Mouse (Mus musculus) forebrain, embryonic 13.5 days (tissue): ENCODE measurements at regions not wholly inside any gene's neighbourhood (a gene's known extent, or its start where the extent isn't known, plus 50 kb on each side); places are given as distances from the start of the nearest gene placed in this dataset.

Source experiments
- ATAC-seq: fragments of 200-750 bp; cut with Nextera tagmentation; 2 replicates; pipeline ENCODE4 v1.8.0; 2017
- H3K27ac ChIP-seq: fragments of 300-500 bp; sonication (generic); 2 replicates; pipeline ENCODE4 v1.5.1; 2015; ENCODE audit warnings: inconsistent platforms, mild to moderate bottlenecking, moderate library complexity
- H3K27me3 ChIP-seq: fragments of 300-500 bp; sonication (generic); 2 replicates; pipeline ENCODE4 v1.6.1; 2015; ENCODE audit warnings: mild to moderate bottlenecking, inconsistent platforms
- H3K36me3 ChIP-seq: fragments of 300-500 bp; sonication (generic); 2 replicates; pipeline ENCODE4 v1.6.1; 2015; ENCODE audit warnings: mild to moderate bottlenecking, inconsistent platforms; ENCODE audit not compliant: poor library complexity, severe bottlenecking
- H3K4me1 ChIP-seq: fragments of 300-500 bp; sonication (generic); 2 replicates; pipeline ENCODE4 v1.6.1; 2015; ENCODE audit warnings: inconsistent platforms
- H3K4me2 ChIP-seq: fragments of 300-500 bp; sonication (generic); 2 replicates; pipeline ENCODE4 v1.6.1; 2015; ENCODE audit warnings: inconsistent platforms, mild to moderate bottlenecking, moderate library complexity
- H3K4me3 ChIP-seq: fragments of 300-500 bp; sonication (generic); 2 replicates; pipeline ENCODE4 v1.5.1; 2015; ENCODE audit warnings: mild to moderate bottlenecking, inconsistent platforms
- H3K9ac ChIP-seq: fragments of 300-500 bp; sonication (generic); 2 replicates; pipeline ENCODE4 v1.6.1; 2015; ENCODE audit warnings: mild to moderate bottlenecking, inconsistent platforms
- H3K9me3 ChIP-seq: fragments of 300-500 bp; sonication (generic); replicated peaks from 2 replicates; pipeline ENCODE4 v1.6.1; 2016; ENCODE audit warnings: inconsistent platforms
- WGBS: fragments of 180-500 bp; shearing (Covaris S2); methylation state at CpG from one replicate; pipeline ENCODE4 v1.1.7; 2015; 5-methylcytosine and 5-hydroxymethylcytosine counted together

DNA sequence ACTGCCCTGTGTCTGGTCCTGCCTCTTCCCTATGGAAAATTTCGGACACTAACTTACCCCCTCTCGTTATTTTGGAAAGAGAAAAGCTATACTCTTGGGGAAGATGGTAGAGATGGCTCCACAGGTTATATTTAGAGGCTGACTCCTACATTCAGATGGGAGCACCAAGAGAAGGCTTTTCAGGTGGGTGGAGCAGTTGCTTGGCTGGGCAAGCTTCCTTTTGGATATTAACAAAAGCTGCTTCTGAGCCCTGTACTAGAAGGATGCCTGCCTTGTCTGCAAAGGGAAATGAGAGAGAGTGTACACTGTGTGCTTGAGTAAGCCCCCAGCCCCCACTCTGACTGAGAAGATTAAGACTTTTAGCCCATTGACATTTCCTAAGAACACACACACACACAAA lies 392.1 kb upstream of the Slc30a5 start:
- WGBS, result 89% methylated on average over 2 of the region's 2 CpGs
- no peak overlapping the region for H3K4me2 ChIP-seq

DNA sequence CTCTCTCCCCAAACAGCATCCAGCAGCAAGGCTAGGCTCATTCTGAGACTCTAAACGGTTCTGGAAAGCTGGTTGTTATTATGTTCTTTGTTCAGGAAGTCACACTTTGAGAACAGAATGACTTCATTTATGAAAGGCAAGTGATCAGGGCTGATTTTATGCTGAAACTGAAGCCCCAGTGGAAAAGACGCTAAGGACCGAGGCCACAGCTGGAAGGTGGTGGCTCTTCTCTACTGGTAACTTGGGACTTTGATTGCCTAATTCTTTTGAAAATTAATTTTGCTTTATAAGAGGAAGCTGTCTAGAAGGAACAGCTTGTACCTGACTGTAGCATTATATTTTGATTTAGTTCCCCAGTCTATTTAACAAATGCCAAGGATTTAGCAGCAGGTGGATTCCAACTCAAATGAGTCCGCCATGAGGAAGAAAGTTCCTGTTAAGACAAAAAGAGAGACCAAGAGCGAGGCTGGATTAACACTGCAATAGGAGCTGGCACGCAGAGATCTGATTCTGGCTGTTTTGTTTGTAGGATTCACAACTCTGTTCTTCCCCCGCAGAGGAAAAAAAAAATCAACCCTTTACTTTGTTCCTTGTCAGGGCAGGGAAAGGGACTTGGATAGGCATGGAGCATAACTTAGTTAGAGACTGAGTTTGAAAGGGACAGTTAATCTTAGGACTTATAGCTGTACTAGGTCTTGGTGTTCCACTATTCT lies 388.3 kb upstream of the Slc30a5 start:
- H3K9me3 ChIP-seq, result no peaks in the 10 kb centered on the region
- H3K4me3 ChIP-seq, result no peak overlapping the region
- no peak for ATAC-seq
- H3K4me2 ChIP-seq, result no peak overlapping the region
- H3K36me3 ChIP-seq, result no peaks in the 10 kb centered on the region
- no peak overlapping the region for H3K27ac ChIP-seq
- no peak overlapping the region for H3K9ac ChIP-seq
- no peaks in the 10 kb centered on the region for H3K27me3 ChIP-seq
- WGBS, result 56% methylated on average over 7 of the region's 7 CpGs
- H3K4me1 ChIP-seq, result peaks cover 23% of the 10 kb centered on the region

More for the DNA sequence above, 392.1 kb upstream of the Slc30a5 start:
- no peak overlapping the region for H3K4me3 ChIP-seq
- H3K36me3 ChIP-seq, result no peaks in the 10 kb centered on the region
- no peak overlapping the region for H3K9ac ChIP-seq
- H3K9me3 ChIP-seq, result no peaks in the 10 kb centered on the region
- H3K4me1 ChIP-seq, result no peaks in the 10 kb centered on the region
- no peaks in the 10 kb centered on the region for H3K27me3 ChIP-seq
- ATAC-seq, result no peak
- no peak overlapping the region for H3K27ac ChIP-seq

DNA sequence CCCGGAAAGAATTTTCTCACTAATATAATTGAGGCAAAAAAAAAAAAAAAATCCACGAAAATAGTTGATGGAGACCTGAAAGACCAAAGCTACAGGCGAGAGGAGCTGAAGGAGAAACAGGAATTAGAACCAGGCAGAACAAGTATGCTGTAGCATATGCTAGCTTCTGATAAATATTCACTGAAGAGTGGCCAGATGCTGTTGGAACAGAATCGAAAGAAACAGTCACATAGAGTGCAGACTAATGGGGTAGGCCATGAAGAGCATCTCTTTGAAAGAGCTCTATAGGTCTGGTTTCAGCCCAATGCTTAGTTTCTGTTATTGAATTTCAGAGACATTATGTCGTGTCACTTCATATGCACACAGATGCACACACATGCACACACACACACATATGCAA lies 386.3 kb upstream of the Slc30a5 start:
- no peaks in the 10 kb centered on the region for H3K9me3 ChIP-seq
- no peaks in the 10 kb centered on the region for H3K27me3 ChIP-seq
- H3K27ac ChIP-seq, result no peak overlapping the region
- H3K9ac ChIP-seq, result no peak overlapping the region
- no peak overlapping the region for H3K4me3 ChIP-seq
- ATAC-seq, result peak; percentile 72; the same call in 1 of the 2 replicates
- WGBS, result 90% methylated on average over 5 of the region's 5 CpGs
- peaks cover 39% of the 10 kb centered on the region for H3K4me1 ChIP-seq
- no peaks in the 10 kb centered on the region for H3K36me3 ChIP-seq
- H3K4me2 ChIP-seq, result no peak overlapping the region

DNA sequence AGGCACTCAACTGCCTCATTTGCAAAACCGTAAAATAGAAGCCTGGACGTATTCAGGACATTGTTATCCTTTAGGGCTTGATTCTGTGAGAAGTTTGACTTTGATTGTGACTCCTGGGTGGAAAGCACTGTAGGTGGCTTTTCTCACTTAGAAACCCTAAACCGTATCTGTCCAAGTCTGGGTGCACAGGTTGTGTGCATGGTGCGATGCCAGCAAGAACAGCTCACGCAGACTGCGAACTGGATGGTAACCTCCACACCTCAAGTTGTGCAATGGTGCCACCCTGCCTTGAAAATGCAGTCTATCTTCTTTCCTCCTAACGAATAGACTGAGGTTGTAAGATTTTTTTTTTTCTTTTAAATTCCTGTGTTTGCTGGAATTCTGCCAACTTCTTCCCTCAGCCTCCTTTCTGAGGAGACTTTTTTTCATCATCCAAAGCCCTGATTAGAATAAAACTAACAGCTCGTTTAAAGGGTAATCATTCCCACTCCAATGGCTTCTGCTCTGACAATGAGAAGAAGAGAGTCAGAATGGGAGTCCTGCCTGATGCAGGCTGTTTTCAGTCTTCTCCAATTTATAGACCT lies 383.8 kb upstream of the Slc30a5 start:
- Histone ChIP-seq H3K27me3 (no peaks in the 10 kb centered on the region), H3K4me2 (no peak overlapping the region), H3K36me3 (no peaks in the 10 kb centered on the region), H3K27ac (no peak overlapping the region), H3K4me3 (no peak overlapping the region), H3K9me3 (no peaks in the 10 kb centered on the region), H3K9ac (no peak overlapping the region), H3K4me1 (peaks cover 63% of the 10 kb centered on the region)
- ATAC-seq, result peak; percentile 14; the same call in 1 of the 2 replicates
- WGBS, result 45% methylated on average over 8 of the region's 8 CpGs

DNA sequence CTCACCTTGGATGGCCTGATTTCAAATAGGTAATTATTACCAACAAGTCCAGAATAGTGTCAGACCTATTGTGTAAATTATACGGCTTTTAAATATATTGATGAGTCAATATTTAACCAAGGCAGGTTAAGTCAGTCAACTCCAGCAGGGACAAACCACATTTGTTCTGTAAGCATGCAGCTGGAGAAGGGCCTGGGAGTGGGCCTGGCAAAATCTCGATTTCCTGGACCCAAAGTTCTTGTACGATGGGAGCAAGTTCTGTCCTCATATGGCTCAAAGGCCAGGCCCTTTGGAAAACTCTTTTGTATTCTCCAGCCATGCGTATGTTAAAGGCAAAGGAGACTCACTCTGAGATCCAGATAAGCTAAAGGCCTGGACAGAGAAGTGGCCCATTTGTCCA lies 383.2 kb upstream of the Slc30a5 start:
- WGBS, result 77% methylated on average over 4 of the region's 4 CpGs
- no peak overlapping the region for H3K9ac ChIP-seq
- H3K4me1 ChIP-seq, result peaks cover 67% of the 10 kb centered on the region
- H3K4me3 ChIP-seq, result no peak overlapping the region
- H3K9me3 ChIP-seq, result no peaks in the 10 kb centered on the region
- H3K4me2 ChIP-seq, result no peak overlapping the region
- H3K27ac ChIP-seq, result no peak overlapping the region
- H3K27me3 ChIP-seq, result no peaks in the 10 kb centered on the region
- H3K36me3 ChIP-seq, result no peaks in the 10 kb centered on the region
- ATAC-seq, result no peak

DNA sequence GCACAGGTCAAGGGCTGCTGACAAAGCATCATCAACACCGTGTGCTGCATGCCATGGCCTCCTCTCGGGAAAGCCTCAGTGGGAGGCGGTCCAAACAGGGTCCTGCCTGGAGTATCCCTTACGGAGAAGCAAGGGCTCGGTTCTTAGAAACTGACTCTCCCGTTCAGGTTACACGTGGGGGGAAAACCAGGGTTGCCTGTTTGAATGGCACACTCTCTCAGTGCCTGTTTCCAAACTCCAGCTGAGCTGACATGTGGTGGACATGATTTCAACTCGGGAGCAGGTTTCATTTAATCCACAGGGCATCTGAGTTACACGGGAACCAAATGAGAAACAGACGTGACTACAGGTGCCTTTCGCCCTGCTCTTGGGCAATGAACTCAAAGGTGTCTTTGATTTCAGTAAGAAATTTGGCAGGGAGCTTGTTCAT lies 382.6 kb upstream of the Slc30a5 start:
- Histone ChIP-seq H3K4me1 (peaks cover 67% of the 10 kb centered on the region), H3K27me3 (no peaks in the 10 kb centered on the region), H3K9ac (no peak overlapping the region), H3K4me3 (no peak overlapping the region), H3K4me2 (no peak overlapping the region), H3K9me3 (no peaks in the 10 kb centered on the region), H3K27ac (no peak overlapping the region), H3K36me3 (no peaks in the 10 kb centered on the region)
- WGBS, result 48% methylated on average over 11 of the region's 11 CpGs
- no peak for ATAC-seq

DNA sequence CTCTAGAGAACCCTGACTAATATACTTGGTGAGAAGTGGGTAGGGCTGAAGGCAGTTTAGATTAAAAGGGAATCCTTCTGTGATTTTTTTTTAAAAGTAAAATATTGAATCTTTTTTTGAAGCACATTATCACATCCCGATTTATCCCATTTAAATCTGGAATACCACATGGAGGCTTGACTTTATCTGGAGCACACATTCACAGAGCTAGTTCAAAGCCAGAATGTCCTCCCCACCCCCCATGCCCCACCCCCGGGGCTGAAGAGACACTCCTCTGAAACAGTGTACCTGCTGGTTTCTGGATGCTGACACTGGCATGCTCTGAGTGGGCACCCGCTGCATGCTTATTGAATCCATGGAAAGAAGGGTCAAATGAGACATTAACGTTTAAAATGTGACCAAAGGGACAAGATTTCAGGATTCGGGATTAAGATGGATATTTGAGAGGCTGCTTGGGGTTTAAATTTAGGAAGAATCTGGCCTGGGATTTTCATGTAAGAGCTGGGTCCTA lies 382.0 kb upstream of the Slc30a5 start:
- no peaks in the 10 kb centered on the region for H3K27me3 ChIP-seq
- 64% methylated on average over 5 of the region's 5 CpGs for WGBS
- no peak for ATAC-seq
- H3K36me3 ChIP-seq, result no peaks in the 10 kb centered on the region
- H3K4me3 ChIP-seq, result no peak overlapping the region
- no peak overlapping the region for H3K27ac ChIP-seq
- H3K9ac ChIP-seq, result no peak overlapping the region
- H3K9me3 ChIP-seq, result no peaks in the 10 kb centered on the region
- H3K4me2 ChIP-seq, result no peak overlapping the region
- peaks cover 67% of the 10 kb centered on the region for H3K4me1 ChIP-seq

DNA sequence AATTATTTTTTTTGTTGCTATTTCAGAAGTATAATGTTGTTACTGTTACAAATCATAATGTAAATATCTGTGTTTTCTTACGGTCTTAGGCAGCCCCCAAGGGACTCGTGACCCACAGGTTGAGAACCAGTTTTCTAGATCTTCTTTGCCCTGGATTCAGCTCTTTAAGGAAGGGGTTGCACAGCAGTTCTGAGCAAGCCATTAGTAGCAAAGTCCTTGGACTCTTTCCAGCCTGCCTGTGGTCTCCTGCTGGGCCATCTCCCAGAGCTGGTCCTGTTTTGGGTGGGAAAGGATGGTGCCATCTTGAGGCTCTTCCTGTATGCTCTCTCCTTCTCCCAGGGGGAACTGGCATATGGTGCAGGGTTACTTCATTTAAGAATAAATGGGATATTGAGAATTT lies 380.9 kb upstream of the Slc30a5 start:
- no peak overlapping the region for H3K9ac ChIP-seq
- H3K4me3 ChIP-seq, result no peak overlapping the region
- H3K27ac ChIP-seq, result peak overlapping the region; percentile 84
- no peak overlapping the region for H3K4me2 ChIP-seq
- no peaks in the 10 kb centered on the region for H3K36me3 ChIP-seq
- 83% methylated on average over 2 of the region's 2 CpGs for WGBS
- H3K4me1 ChIP-seq, result peaks cover 67% of the 10 kb centered on the region
- no peaks in the 10 kb centered on the region for H3K9me3 ChIP-seq
- no peaks in the 10 kb centered on the region for H3K27me3 ChIP-seq
- 0 out of 2 replicates have a peak, but pooled peaks have one; percentile 4 for ATAC-seq

DNA sequence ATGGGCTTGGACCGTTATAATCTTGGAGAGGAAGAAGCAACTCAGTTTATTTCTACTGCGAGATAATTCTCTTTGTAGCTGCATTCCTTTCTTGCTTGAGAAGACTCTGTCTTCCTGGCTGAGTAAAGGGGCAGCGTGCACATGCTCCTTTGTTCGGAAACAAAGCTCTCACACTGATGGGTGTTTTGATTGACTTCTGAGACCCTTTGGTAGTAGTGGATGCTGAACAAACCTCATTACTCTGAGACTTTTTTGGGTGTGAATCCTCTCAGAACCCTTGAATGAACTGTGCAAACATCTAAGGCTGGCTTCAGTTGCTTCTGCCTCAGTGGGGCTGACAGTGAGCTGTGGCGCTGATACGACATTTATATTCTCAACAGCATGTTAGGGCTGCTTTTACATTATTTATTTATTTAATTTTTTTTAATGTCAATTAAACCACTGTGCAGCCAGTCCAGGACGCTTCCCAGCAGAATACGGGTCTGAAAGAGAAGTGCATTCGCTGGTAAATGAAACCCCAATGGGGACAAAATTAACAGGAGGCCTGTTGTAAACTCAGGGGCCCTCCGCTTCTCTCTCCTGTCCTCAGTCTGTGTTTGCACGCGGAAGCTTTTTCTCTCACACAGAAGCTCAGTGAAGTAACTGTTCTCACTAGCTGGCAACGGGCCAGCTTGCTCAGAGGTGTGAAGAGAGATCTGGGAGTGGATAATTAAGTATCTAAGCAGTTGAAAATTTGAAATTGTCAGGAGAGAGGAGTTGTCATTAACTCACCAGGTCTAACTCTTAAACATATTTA lies 380.1 kb upstream of the Slc30a5 start:
- Histone ChIP-seq H3K9ac (no peak overlapping the region), H3K4me2 (0 out of 2 replicates have a peak overlapping the region, but pooled peaks have one; percentile 4), H3K9me3 (no peaks in the 10 kb centered on the region), H3K4me1 (peaks cover 60% of the 10 kb centered on the region), H3K27me3 (no peaks in the 10 kb centered on the region), H3K4me3 (no peak overlapping the region), H3K27ac (peak overlapping the region; percentile 84), H3K36me3 (no peaks in the 10 kb centered on the region)
- ATAC-seq, result peak; percentile 68
- 15% methylated on average over 13 of the region's 13 CpGs for WGBS

DNA sequence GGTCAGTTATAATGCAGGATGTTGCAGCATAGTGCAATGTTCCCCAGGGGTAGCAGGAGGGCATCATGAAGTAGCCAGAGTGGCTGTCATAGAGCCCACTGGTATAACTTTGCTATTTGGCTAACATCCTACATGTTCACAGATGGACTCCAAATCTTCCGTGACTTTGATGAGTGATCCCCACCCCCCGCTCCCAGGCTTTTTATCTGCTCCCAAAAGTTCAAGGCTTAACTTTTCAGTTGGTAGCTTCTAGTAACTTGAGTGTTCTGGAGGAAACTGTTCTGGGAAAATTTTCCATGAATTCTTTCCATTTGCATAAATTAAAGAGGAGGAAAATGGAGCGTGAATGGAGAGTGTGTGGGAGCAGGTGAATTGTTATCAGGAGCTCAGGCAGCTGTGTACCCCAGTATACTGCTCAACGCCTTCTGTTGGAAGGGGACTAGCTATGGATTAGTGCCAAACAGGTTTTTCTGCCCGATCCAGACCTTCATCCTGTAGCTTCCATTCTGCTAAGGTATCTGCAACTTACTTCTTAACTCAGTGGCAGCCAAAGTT lies 379.2 kb upstream of the Slc30a5 start:
- H3K4me3 ChIP-seq, result no peak overlapping the region
- H3K9me3 ChIP-seq, result no peaks in the 10 kb centered on the region
- H3K4me2 ChIP-seq, result no peak overlapping the region
- H3K36me3 ChIP-seq, result no peaks in the 10 kb centered on the region
- peak overlapping the region; percentile 84 for H3K27ac ChIP-seq
- peaks cover 53% of the 10 kb centered on the region for H3K4me1 ChIP-seq
- H3K9ac ChIP-seq, result no peak overlapping the region
- 57% methylated on average over 5 of the region's 5 CpGs for WGBS
- no peak for ATAC-seq
- H3K27me3 ChIP-seq, result no peaks in the 10 kb centered on the region

DNA sequence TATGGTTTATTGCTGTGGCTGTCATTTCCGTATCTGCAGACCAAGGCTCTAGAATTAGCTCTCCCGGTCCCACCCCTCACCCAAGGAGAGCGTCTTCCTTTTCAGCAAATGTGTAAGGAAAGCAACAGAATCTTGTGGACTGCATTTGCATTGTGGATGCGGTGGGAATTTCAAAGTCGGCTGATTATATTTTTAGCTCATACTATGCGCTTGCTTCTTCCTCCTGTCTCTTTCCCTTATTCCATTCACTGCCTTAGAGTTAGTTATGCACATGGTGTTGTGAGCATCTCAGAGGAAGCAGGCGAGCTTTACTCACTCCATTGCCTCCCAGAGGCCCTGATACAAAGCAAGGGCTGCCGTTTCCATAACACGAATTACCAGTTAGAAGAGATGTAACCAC lies 375.6 kb upstream of the Slc30a5 start:
- H3K9ac ChIP-seq, result no peak overlapping the region
- H3K4me2 ChIP-seq, result no peak overlapping the region
- ATAC-seq, result no peak
- no peaks in the 10 kb centered on the region for H3K9me3 ChIP-seq
- H3K27ac ChIP-seq, result no peak overlapping the region
- no peaks in the 10 kb centered on the region for H3K36me3 ChIP-seq
- H3K4me3 ChIP-seq, result no peak overlapping the region
- 94% methylated on average over 9 of the region's 9 CpGs for WGBS
- no peaks in the 10 kb centered on the region for H3K27me3 ChIP-seq
- H3K4me1 ChIP-seq, result peaks cover 21% of the 10 kb centered on the region

DNA sequence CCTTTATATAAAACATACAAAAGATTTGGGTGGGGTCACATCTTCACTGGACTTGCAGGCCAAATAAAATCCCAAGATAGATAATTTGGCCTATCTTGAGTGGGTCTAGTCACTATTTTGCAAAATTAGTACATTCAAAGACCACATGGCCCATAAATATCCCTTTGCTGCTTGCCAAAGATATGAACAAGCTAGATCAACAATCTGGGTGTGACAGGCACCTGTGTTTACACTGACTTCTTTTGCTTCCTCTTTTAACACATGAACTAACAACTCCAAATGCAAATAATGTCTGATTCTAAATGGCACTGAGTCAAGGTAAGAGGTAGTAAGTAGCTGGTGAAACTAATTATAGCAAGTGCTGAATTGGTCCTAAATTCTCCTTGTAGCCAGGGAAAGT lies 370.2 kb upstream of the Slc30a5 start:
- Histone ChIP-seq H3K27me3 (no peaks in the 10 kb centered on the region), H3K4me1 (peaks cover 19% of the 10 kb centered on the region), H3K27ac (peak overlapping the region; percentile 25; the same call in 1 of the 2 replicates), H3K36me3 (no peaks in the 10 kb centered on the region), H3K9me3 (no peaks in the 10 kb centered on the region), H3K4me3 (no peak overlapping the region), H3K4me2 (no peak overlapping the region), H3K9ac (no peak overlapping the region)
- peak; percentile 39; the same call in 1 of the 2 replicates for ATAC-seq
